Mouse (Mus musculus) small intestine, adult 2 months (tissue): Measurements from ENCODE around the gene Man1a.

Source experiments
- CTCF ChIP-seq: fragments of 200-500 bp; IDR thresholded peaks from 2 replicates; pipeline ENCODE4 v1.5.1; 2012; ENCODE audit warnings: low read depth, mild to moderate bottlenecking, control low read depth, inconsistent platforms, low read length, moderate library complexity, mixed read lengths; ENCODE audit not compliant: insufficient replicate concordance, insufficient read length; ENCODE audit errors: extremely low read depth
- POLR2A ChIP-seq: fragments of 200-500 bp; IDR thresholded peaks from 2 replicates; pipeline ENCODE4 v1.6.1; 2012; ENCODE audit warnings: low read depth, mild to moderate bottlenecking, control low read depth, inconsistent platforms, low read length, moderate library complexity

DNA sequence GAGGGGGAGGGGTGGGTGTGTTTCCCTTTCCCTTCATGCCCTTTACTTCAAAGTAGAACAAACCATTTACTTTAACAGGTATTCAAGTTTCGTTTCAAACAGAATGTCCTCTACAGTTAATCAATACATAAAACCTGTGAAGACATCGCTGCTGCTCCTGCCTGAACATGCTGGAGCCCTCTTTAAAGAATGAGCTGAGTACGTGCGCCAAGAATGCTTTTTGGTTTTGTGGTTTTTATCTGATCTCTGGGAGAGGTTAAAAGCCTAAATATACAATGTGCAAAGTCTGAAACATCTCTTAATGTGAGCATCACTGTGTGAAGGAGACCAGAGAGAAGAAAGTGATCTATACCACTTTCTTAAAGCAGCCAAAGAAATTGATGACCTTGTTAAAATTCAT, 186.9 kb downstream of the Man1a start:
- no peak for TF ChIP-seq CTCF
- no peak for TF ChIP-seq POLR2A
